Mouse (Mus musculus) retina, postnatal 1 day (tissue): ENCODE measurements around the gene Gfral.

ENCODE experiments used
- DNase-seq: peaks from one replicate; pipeline ENCODE4 v3.0.0-alpha.2; 2012

The Gfral gene

DNA sequence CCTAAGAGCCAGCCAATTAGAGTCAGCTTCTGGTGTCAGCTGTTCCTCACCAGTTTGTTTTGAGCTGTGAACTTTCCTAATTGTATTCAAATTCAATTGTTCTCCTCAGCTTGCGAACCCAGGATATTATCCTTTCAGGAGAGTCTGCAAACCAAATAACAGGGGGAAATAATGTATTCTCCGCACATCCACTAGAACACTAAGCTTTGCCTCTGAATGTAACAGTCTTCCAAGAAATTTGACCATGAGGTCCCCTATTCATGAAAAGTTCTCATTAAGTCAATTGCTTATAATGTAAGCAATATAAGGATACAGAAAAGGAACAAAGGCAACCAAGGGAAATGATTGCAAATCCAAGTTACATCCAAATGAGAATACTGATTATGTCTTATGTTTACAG is at the start of gene Gfral:
Gene Gfral (minus strand): TSS at position 101 of the 400 bp plus-strand sequence.
- no peak for DNase-seq

- DNase-seq = no peak
Measured at GRCm38 (mm10) chr9:76257731-76258130, 44.3 kb upstream of the Gfral start.

DNA sequence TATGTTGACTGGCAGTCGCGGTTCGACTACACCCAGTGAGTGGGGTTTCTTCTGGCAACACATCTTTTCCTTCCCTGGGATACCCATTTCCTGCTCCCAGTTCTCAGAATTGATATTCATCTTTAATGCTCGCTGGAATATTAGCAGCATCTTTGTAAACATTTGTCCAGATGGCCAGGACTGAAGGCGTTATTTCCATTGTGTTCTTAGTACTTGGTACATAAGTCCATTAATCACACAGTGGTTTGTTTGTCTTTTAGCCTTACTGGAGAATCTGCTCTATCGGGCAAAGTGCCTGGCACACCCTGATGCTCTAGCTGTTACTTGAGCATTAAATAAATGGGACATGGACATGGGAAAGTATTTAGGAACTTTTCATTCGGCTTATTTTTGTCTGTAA is 39.1 kb upstream of the Gfral start:
- no peak for DNase-seq

DNA sequence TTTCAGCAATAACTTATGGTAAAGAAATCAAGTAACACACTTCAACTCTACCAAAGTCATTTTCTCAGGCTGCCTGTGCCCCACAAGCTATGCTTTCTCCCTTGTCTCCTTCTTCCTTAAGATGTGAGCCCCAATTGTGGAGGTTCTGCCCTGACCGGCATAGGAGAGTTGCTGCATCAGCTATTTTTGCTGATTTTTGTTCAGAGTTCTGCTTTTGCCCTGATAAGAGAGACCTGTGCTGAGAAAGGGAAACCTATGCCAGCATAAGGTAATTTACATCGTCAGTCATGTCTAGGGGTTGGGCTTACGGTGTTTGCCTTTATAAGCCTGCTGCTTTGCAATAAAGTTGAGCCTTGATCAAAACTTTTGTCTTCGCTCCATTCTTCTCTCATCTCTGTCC is 38.7 kb upstream of the Gfral start:
- DNase-seq = no peak

GRCm38 (mm10) chr9:76242322-76242721 is 28.9 kb upstream of the Gfral start:
- DNase-seq = no peak

GRCm38 (mm10) chr9:76237946-76238345 is 24.5 kb upstream of the Gfral start:
- DNase-seq = no peak

- no peak for DNase-seq
Measured at GRCm38 (mm10) chr9:76237243-76237642, 23.8 kb upstream of the Gfral start.

- DNase-seq = peak; percentile 78
Measured at GRCm38 (mm10) chr9:76236626-76237025, 23.2 kb upstream of the Gfral start.

DNA sequence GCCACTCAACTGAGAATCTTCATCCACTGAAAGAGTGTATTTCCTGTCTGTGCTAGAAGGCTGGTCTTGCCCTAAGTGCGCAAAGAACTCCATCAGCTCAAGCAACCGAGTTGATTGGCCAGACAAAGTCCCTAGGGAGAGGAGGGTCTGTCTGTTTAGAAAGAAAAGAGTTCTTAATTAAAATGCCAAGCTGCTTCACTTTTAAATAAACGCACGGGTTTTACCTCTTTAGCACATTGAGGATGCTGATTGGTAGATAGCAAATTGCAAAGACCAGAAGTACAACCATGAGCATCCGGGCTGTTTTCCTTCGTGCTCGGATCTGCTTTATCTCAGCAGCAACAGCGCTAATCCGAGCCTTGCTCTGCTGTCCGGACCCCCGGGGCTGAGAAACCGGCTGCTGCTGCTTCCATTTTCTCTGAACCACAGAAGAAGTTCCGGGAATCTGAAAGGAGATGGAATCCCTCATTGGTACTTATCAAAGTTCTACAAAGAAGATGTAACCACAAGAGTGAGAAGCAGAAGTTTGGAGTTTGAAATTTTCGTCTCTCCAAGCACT is 22.6 kb upstream of the Gfral start:
- DNase-seq = peak; percentile 58

GRCm38 (mm10) chr9:76234899-76235298 is 21.4 kb upstream of the Gfral start:
- DNase-seq = no peak

GRCm38 (mm10) chr9:76230400-76230799 is 16.9 kb upstream of the Gfral start:
- no peak for DNase-seq

DNA sequence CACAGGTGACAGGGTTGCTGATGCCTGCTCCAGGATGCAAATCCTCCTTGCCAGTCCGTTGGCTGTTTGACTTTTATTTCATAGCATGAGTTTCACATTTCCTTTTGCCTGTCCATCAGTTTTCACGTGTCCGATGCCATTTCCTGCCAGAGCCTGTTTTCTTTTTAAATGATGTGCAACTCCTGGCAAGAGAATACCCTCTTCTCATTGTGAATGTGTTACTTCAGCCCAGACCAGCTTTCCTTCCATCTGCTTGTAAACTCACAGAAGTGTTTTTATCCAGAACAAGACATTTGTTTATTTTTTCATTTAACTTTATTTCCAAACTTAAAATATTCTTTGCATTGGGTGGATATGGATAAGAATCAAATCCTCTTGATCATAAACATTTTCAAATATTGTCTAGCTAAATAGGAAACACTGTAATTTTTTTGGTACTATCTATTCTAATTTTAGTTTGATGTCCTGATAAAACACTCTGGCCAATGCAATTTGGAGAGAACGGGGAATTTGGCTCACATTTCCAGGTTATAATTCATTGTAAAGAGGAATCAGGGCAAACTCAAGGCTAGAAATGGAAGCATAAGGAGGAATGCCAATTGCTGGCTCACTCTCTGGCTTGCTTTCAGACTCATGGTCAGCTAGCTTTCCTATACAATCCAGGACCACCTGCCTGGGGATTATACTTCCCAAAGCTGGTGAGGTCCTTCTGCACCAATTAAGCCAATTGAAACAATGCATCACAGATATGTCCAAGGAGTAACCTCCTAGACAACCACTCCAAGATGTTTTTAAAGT is 3.9 kb upstream of the Gfral start:
- no peak for DNase-seq

DNA sequence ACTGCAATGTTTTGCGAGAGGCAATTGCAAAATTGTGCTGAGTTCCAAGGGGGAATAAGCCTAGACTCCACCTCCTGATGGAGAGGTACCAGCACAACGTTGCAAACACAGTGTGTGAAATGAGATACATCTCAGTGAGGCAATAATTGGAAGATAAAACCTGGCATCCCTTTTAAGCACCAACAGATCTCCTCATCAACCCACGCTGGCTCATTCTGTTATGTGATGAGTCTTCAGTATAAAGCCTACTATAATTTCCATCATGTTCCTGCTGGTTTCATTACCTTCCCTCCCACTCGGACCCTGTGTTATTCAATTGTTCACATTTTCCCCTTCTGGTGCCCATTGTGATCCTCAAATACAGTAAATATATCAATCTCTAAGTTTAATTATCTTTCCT is 1.2 kb upstream of the Gfral start:
- DNase-seq = no peak

- no peak for DNase-seq
Measured at GRCm38 (mm10) chr9:76196917-76197316, 16.5 kb downstream of the Gfral start.

DNA sequence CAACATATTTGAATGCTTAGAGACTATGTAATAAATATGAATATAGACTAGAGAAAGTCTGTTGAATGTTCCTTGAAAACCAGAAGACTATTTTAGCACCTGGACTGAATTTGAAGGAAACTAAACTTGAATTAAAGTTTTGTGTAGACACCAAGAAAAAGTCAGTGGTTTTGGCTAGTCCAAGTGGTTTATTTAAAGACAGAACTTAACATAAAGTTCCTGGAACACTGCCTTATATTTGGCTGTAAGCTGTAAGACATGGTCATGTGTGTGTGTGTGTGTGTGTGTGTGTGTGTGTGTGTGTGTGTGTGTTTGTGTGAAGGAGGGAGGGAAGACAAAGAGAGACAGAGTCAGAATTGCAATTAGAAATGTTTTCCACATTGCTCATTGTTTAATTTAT is 34.2 kb downstream of the Gfral start:
- no peak for DNase-seq

DNA sequence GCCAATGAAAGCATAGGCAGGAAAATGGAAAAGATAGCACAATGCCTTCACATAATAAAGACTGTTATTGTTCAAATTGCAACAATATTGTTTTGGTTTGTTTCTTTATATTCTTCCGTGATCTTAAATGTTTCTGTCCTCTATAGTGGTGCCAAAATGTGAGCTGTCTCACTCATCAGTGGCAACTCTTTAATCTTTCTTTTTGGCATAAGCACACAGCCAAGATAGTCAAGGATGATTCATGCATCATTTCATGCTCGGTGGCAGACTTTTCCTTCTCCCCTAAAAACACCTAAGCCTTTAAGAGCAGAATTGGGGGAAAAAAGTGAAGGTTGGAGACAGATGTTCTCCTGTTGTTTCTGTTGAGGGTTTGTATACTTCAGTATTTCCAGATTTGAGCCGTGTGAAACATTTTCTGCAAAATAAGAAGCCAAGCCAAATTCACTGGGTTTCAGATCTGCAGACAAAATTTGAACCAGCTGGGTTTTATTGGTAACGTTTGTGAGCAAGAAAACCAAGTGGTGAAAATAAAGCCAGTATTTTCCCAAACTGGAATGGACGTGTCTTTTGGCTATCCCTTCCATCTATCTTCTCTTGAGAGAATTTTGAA is 40.7 kb downstream of the Gfral start:
- no peak for DNase-seq

GRCm38 (mm10) chr9:76168355-76168754 is 45.1 kb downstream of the Gfral start:
- no peak for DNase-seq

- DNase-seq = no peak
Measured at GRCm38 (mm10) chr9:76162446-76162845, 51.0 kb downstream of the Gfral start.

GRCm38 (mm10) chr9:76145593-76145992 is 67.9 kb downstream of the Gfral start:
- DNase-seq = no peak

DNA sequence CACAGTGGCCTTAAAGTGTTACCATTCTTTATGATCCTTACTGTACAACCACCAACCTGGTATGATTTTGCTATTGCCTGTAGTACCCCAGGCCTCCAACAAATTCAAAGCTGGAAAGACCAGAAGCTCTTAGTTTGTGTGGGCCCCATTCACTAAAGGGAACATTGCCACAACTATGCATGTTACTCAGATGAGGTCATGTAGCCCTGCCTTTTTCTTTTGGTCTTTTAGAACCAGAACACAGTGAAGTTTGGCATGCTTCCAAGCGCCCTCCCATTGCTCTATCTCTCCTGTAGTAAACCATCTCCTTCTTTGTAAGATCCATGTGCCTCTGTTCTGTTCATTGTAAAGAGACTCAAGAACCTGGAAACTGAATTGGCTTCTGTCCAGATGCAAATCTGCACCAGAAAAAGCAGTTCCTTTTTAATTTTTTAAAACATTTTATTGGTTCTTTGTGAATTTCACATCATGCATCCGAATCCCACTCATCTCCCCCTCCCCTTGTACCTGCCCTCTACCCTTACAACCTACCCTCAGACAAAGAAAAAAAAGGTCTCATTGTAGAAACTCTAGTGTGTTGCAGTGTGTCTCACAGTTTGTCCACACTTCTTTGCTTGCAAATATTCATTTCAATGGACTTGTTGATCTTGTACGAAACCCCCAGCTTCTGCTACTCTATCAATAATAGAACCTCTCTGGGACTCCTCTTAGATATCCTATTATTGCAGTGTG is 74.9 kb downstream of the Gfral start:
- peak; percentile 34 for DNase-seq

- no peak for DNase-seq
Measured at GRCm38 (mm10) chr9:76134042-76134441, 79.4 kb downstream of the Gfral start.

DNA sequence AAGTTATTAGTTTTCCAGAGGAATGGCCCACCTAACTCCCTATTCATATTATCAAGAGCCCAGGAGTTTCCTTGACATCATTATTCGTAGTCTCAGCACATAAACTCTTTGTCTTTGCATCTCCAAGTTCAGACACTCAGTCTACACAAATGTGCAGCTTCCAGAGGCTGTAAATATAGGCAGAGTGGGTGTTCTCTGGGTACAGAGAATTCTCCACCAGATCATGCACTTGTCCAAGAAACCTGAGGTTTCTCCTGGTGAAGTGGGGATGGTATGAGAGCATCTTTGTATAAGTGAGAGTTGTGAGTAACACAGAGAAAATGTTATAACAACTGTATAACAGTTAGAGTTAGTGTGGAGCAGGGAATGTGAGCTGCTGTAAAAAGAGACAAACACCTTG is 84.1 kb downstream of the Gfral start:
- no peak for DNase-seq

DNA sequence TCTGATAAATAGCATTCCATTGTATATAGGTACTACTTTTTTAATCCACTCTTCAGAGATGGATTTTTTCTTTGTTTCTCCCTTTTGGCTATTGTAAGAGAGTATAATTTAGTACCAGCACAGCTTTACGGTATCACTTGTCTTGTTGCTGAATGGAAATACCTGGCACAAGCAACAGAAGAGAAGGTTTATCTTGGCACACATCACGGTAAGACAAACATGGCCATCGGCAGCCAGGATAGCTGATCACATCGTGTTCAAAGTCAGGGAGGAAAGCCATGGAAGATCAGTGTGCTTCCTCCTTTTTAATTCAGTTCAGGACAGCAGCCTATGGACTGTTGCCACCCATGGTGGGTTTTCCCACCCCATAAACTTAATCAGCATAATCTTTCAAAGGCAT is 89.2 kb downstream of the Gfral start:
- no peak for DNase-seq

GRCm38 (mm10) chr9:76122888-76123287 is 90.6 kb downstream of the Gfral start:
- DNase-seq = peak; percentile 72
